Mouse (Mus musculus) MEL (cell line): ENCODE data around the gene Polr2h.

Experiments used
- CTCF ChIP-seq, 3 experiments: IDR thresholded peaks in 2 of 3; conservative IDR thresholded peaks in 1 of 3; 2 replicates each; pipeline ENCODE4 v1.5.1; 2011 to 2012; ENCODE audit warnings: low read length in 3 of 3, low read depth in 2 of 3, mild to moderate bottlenecking in 2 of 3, improper control_type of control experiment in 1 of 3, inconsistent platforms in 1 of 3, mixed read lengths in 1 of 3, moderate library complexity in 1 of 3; ENCODE audit not compliant: control insufficient read depth in 1 of 3, insufficient read depth in 1 of 3, poor library complexity in 1 of 3, severe bottlenecking in 1 of 3
- E2F4 ChIP-seq: IDR thresholded peaks from 2 replicates; pipeline ENCODE4 v1.6.1; 2011; ENCODE audit warnings: low read depth, low read length, improper control_type of control experiment, borderline replicate concordance
- GATA1 ChIP-seq: IDR thresholded peaks from 2 replicates; pipeline ENCODE4 v1.6.1; 2011; ENCODE audit warnings: low read depth, low read length, improper control_type of control experiment
- POLR2A ChIP-seq, 2 experiments: IDR thresholded peaks; 2 replicates each; pipeline ENCODE4 v1.6.1; 2011 to 2012; ENCODE audit warnings: low read length in 2 of 2, mild to moderate bottlenecking in 2 of 2, control low read depth in 1 of 2, improper control_type of control experiment in 1 of 2, low read depth in 1 of 2, moderate library complexity in 1 of 2; ENCODE audit not compliant: control insufficient read depth in 1 of 2, insufficient read depth in 1 of 2, poor library complexity in 1 of 2
- POLR2AphosphoS2 ChIP-seq: IDR thresholded peaks from 2 replicates; pipeline ENCODE4 v1.6.1; 2011; ENCODE audit warnings: low read length, improper control_type of control experiment
- POLR2AphosphoS5 ChIP-seq: IDR thresholded peaks from 2 replicates; pipeline ENCODE4 v1.6.1; 2012; ENCODE audit warnings: low read depth, borderline replicate concordance, mild to moderate bottlenecking, inconsistent platforms, low read length, moderate library complexity, mixed read lengths
- ZMIZ1 ChIP-seq: IDR thresholded peaks from 2 replicates; pipeline ENCODE4 v1.6.1; 2012; ENCODE audit warnings: low read depth, mild to moderate bottlenecking, inconsistent platforms, low read length, improper control_type of control experiment, moderate library complexity
- ZNF384 ChIP-seq: IDR thresholded peaks from 2 replicates; pipeline ENCODE4 v1.6.1; 2012; ENCODE audit warnings: low read depth, mild to moderate bottlenecking, inconsistent platforms, low read length, improper control_type of control experiment

- TF ChIP-seq CTCF (IDR thresholded peaks at IDR 0.05 in 2 of 3, conservative IDR thresholded peaks at IDR 0.05 in 1 of 3; ENCODE audit: control insufficient read depth in 1 of 3, insufficient read depth in 1 of 3, low read depth in 2 of 3, low read length in 3 of 3, poor library complexity in 1 of 3, severe bottlenecking in 1 of 3) (no peak), E2F4 (no peak), ZMIZ1 (no peak), POLR2A (IDR thresholded peaks at IDR 0.05; ENCODE audit: control insufficient read depth in 1 of 2, insufficient read depth in 1 of 2, low read depth in 1 of 2, low read length in 2 of 2, poor library complexity in 1 of 2) (no peak), ZNF384 (no peak), GATA1 (no peak), POLR2AphosphoS2 (no peak), POLR2AphosphoS5 (no peak)
Measured at GRCm38 (mm10) chr16:20757385-20757784, 39.9 kb downstream of the Polr2h start.
